Mouse (Mus musculus) adrenal gland, postnatal 14 days (tissue): ENCODE data around the gene Tmprss12. TPM values are rescaled to one million over a fixed set of nuclear protein-coding genes. Genes with fewer than 3 reads are reported as not detected.
"Not testable (repeated sequence)": the region's sequence is repeated elsewhere in the genome, so short reads cannot be mapped to it uniquely, and the experiment has no call there.

Experiments
- DNase-seq: peaks from one replicate; pipeline ENCODE4 v3.0.0; 2021; ENCODE audit warnings: mixed read lengths
- long read RNA-seq, 2 experiments: library from polyadenylated mRNA; stranded (forward); transcript quantifications; one replicate each; pipeline ENCODE4 v2.0.0; 2021
- total RNA-seq: library from RNA; stranded (reverse); gene quantifications from 2 replicates; pipeline ENCODE4 v1.2.3, GENCODE M21; 2021

The Tmprss12 gene
- total RNA-seq, result not detected in 2 replicates
- long read RNA-seq, experiment 1, result 0 reads
- long read RNA-seq, experiment 2, result 0 reads

DNA sequence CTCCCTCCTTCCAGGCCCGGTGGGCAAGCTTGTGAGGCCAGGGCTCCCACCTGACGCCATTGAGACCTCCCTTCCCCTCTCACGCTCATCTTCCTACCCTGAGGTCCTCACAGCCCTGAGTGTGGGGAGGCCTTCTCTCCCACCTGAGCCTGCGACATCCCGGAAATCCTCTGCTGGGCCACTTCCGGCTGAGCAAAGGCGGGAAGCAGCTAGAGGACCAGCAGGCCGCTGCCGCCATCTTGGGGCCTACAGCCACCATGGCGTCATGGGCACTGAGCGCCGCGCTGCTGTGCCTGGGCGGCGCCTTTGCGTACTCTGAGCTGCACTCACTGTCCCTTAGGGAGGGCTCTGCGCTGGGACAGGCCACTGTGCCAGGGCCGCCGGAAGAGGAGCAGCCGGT, at the start of gene Tmprss12:
TSS of gene Tmprss12 (plus strand) at position 212 of the 400 bp plus-strand sequence.
- DNase-seq, result no peak

DNA sequence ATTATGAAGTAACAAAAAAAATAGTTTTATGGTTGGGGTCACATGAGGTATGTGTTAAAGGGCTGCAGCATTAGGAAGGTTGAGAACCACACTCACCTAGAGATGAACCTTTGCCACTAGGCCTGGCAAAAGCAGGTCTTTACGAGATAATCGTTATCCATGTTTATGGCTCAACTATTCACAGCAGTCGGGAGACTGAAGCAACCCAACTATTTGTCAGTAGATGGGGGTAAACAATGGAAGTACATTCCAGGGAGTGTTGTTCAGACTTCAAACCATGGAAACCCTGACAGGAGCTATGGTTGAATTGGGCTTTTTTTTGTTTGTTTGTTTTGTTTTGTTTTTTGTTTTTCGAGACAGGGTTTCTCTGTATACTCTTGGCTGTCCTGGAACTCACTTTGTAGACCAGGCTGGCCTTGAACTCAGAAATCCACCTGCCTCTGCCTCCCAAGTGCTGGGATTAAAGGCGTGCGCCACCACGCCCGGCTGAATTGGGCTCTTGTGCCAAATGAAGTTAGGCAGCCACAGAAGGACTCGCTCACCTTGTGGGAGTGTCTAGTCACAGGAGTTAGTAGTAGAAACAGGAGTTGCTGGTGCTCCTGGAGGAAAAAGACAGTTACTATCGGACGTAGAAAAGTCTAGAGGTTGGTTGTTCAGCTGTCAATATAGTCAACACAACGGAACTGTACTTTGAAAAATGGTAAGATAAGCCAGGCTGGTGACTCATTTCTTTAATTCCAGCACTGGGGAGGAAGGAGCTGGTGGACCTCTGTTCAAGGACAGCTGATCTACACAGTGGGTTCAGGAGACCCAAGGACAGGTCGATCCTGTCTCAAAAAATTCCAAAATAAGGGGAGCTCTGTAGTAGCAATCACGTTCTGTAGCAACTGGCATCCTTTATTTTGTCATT, 48.8 kb upstream of the Tmprss12 start:
- DNase-seq, result no peak

DNA sequence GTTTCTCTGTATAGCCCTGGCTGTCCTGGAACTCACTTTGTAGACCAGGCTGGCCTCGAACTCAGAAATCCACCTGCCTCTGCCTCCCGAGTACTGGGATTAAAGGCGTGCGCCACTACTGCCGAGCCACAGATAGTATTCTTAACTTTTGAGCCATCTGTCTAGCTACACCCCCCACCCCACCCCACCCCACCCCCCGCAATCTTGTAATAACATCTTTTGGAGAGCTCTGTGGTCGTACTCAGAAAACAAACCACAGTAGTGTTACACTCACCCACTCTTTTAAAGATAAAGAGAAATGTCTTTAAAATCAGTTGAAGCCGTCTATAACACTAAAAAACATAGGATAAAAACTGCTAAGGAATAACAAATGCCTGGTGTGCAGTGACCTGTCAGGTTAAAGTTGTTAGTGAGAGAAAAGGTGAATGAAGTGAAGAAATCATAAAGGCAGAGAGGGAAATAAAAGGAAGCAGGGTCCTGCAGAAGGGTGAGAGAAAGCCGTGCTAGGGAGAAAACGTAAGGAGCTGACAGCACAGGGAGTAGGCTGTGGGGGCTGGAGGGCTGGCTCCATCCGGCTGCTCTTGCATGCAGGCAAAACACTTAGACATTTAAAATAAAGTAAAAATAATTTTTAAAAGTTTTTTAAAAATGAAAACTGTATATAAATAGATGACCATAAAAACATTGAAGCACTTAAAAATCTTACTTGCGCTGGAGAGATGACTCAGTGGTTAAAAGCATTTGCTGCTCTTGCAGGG, 45.2 kb upstream of the Tmprss12 start:
- no peak for DNase-seq

DNA sequence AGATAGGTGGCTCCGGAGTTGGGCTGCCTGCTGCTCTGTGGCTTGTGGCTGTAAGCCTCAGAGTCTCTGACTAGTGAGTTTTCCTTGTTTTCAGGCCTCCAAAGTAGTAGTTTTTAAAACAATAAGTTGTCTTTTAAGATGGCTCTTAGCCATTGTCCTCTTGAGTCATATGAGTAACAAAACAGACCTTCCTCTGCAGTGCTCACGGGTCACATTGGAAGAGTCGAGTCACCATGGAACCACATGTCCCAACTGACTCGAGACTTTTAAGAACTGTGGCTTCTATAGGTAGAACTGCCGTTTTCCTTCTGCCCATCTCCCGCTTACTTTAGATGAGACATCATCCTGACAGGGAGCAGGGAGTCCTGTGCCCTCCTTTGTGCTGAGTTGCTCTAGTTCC, 43.7 kb upstream of the Tmprss12 start:
- no peak for DNase-seq

DNA sequence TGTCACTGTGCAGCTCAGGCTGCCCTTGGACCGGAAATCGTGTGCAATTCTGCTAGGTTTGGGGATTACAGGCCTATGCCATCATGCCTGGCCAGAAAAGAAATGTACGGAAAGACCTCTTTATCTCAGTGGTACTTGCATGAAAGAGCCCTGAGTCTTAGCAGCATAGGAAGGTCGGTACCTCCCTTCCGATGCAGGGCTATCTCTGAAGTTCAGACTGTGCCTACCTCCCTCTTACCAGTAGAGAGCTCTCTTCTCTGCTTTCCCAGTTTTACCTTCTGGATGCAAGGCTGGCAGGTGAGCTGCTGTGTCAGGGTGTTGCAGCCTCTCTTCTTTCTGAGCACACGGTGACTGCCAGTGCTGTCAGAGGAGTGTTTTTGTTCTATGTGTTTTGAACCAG, 38.9 kb upstream of the Tmprss12 start:
- no peak for DNase-seq

DNA sequence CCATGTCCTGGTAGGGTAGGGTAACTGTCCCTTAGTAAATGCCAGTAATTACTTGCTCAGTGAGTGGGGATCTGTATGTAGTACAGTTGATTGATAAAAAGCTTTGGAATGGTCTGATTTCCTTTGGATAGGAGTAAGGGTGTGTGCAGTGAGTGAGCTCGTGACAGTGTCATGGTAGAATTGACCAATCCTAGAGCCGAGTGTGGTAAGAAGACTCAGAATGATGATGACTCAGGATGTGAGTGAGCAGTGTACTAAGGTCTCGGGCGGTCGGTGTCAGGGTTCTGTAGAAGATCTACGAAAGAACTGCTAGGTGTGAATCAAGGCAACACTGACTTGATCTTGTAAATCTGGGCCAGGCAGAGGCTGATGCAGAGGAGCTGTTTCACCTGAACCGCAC, 34.7 kb upstream of the Tmprss12 start:
- DNase-seq, result peak; percentile 31

DNA sequence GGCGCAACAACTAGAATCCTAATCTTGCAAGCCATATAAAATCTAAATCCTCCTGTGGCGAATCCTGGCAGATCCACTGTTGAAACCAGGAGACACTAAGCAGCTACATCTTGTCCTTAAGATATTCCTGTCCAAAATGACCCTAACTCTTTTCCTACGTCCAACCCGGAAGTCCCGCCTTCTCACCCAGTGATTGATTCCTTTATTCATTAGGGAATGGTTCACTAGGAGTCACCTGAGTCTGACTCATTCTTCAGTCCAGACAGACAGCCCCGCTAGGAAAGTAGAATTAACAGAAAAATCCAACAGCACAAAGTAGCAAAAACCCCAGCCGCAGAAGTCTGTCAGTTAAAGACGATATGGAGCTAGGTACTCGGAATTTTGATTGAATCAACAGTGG, 33.3 kb upstream of the Tmprss12 start:
- DNase-seq, result no peak

DNA sequence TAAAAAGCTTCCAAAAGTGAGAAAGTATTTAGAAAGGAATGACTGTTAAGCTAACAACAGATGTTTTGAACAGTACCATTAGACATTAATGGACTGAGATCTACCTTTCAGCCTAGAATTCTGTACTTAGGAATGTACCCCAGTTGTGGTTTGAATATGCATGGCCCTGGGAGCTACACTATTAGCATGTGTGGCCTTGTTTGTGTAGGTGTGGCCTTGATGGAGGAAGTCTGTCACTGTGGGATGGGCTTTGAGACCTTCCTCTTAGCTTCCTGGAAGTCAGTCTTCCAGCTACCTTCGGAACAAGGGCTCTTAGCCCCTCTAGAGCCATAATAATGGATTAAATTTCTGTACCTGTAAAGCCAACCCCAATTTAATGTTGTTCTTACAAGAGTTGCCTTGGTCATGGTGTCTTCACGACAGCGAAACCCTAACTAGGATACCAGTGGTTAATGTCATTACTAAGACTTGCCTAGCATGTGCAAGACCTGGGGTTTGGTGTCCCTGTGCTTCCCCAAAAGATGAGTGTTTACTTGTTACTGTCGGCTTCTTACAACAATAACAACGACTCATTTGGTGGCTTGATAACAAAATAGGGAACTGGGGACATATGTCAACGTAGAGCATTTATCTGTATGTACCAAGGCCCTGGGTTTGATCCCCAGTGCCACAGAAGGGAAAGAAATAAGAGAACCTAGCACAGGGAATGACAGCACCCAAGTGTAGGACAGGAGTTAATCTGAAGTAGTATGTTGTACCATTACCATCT, 31.8 kb upstream of the Tmprss12 start:
- DNase-seq, result no peak

DNA sequence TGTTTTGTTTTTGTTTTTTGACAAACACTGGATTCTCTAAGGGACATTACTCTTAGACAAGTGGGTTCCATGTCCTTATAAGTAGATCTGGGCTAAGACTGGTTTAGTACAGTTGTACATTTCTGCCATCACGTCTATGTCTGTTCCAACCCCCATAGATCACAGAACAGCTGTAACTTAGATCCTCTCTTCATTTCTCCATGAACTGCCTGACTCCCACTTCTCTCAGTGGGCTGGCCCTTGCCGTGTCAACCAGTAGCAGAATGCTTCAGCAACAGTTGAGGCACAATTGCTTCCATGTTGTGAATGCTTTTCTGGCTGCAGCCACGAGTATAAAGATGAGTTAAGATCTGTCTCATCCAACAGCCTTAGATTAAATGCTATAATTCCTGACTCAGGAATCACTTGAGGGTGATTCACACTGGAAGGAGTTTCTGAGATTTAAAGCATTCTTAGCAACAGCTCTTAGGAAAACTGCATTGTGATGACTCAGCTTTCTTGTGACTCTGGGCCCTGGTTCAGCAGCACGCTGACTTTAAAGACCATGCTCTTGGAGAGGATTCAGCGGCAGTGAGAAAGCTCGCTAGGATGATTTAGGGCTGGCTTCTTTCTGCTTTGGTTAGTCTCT, 29.4 kb upstream of the Tmprss12 start:
- no peak for DNase-seq

DNA sequence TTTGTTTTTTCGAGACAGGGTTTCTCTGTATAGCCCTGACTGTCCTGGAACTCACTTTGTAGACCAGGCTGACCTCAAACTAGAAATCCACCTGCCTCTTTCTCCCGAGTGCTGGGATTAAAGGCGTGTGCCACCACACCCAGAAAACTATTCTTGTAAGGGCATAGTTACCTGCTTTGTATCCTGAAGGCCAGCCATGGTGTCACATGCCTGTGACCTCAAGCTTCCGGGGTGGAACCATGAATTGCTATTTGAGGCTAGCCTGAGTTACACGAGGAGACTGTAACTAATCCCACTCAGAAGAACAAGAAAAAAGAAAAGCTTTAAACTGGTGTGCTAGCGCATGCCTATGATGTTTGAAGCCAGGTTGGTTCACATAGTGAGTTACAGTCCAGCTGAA, 24.3 kb upstream of the Tmprss12 start:
- DNase-seq, result no peak

DNA sequence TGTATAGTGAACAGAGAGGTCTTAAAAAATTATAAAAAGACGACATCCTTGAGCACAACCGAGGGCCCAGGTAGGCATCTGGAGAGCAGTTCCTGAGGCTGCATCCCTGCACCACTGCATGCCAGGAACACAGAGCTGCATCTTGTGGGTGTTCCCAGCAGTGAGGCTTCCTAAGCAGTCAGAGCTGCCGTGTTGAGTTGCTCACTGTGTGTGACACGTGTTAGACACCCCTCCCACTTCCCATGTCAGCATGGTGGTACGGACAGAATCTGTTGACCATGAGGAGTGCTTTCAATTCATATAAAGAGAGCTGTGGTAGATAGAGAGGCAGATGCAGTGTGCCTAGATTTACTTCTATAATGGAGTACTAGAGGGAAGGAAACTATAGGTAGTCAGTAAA, 23.3 kb upstream of the Tmprss12 start:
- DNase-seq, result no peak

DNA sequence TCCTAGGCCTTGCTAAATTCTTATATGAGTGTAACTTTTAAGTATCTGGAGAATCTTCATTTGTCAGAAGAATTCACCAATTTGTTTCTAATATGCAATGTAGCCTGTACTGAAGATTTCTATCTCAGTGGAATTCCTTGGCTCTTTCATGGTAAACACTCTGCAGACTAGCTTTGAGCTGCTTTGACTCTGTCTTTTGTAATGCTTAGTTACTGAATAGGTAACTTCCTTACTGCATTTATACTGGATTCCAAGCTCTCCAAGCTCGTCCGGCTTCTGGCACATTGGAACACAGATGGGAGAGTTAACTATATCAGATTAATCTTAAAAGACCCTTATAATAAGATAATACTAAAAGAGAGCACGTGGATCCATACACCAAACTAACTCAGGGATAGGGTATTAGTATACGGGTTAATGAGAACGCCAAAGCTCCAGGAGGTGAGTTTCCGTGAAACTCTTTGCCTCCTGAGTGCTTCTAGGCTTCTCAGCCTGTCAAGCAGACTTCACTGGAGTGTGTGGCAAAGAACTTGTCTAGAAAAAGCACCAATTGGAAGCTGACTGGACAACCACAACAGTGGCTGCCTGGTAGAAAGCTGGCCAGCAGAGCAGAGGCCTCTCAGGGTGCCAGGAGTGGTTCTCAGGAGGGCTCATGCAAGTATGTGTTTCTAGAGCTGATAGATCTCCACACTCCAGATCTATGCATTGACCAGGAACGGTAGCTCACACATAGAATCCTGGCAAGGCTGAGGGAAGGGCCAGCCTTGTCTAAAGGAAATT, 21.8 kb upstream of the Tmprss12 start:
- no peak for DNase-seq

DNA sequence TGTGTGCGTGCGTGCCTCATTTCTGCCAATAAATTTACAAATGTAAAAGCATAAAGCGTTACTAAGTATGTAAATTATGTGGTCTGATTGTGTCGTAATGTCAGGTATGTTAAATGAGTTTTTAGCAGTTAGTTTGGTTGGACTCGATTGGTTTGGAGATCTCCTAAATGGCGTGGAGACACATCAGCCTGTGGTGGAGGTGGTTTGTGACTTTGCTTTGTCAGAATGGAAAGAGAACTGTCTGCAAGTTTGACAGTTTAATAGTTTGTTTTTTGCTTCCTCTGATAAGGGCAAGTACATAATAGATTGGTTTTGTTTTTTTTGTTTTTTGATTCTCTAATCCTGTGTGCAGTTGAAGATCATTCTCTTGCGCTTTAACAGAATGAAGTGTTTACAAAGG, 20.3 kb upstream of the Tmprss12 start:
- not testable (repeated sequence) for DNase-seq

DNA sequence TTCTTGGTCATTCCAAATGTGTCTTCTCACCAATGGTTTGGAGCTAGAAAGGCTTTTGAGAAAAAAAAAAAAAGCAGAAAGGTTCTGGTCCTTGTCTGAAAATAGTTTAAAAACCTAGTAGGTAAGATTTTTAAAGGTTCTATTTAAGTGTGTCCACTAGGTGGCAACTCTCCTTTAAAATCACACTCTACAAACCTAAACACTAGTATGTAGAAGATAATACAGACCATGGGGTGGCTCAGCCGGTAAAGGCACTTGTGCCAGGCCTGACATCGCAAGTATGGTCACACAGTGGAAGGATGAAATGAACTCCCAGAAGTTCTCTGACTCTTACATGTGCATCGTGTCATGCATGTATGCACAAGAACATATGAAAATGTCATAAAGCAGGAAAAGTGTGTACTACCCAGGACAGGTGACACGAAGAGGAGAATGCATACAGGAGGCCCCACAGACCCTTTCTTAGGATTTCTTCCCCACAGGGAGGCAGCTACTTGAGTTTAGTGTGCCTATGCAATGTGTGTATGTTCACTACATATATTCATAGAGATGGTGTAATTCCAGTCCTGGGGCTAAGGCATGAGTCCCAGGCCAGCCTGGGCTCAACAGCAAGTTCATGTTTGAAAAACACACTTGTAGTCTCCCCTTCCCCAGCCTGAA, 17.3 kb upstream of the Tmprss12 start:
- DNase-seq, result peak; percentile 16

DNA sequence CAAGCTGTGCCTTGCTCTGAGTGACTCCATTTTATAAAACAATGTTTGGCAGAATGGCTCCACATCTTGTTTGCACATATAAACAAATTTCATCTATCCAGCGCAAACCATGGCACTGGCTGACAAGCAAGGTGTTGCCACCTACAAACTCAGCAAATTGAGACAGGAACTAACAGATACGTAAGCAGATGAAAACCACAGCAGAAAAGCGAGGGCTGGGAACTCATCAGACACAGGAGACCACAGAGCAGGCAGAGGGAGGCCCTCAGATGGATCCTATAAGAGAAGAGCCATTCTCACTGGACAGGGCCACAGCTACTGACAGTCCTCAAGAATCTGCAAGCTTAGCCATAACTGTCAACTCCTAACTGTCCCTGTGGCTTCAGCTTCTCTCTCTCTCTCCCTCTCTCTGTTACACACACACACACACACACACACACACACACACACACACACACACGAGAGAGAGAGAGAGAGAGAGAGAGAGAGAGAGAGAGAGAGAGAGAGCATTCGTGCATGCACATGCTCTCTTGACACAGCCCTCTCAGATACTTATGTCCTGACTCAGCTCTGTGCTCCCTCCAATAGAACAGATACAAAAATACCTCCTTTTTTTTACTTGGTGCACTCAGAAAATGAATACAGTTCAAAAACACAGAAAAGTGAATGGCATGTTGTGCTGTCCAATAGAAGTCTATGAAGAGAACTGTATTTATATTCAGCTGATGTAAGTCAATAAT, 14.9 kb upstream of the Tmprss12 start:
- no peak for DNase-seq

DNA sequence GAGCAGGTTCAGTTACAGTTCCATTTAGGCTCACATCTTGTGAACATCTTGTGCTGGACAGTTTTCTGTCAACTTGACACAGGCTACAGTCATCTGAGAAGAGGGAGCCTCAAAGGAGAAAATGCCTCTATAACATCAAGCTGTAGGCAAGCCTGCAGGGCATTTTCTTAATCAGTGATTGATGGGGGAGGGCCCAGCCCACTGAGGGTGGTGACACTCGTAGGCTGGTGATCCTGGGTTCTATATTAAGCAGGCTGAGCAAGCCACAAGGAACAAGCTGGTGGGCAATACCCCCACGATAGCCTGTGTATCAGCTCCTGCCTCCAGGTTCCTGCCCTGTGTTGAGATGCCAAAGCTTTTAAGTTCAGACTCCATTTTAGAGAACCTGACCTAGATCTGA, 11.7 kb upstream of the Tmprss12 start:
- DNase-seq, result no peak

DNA sequence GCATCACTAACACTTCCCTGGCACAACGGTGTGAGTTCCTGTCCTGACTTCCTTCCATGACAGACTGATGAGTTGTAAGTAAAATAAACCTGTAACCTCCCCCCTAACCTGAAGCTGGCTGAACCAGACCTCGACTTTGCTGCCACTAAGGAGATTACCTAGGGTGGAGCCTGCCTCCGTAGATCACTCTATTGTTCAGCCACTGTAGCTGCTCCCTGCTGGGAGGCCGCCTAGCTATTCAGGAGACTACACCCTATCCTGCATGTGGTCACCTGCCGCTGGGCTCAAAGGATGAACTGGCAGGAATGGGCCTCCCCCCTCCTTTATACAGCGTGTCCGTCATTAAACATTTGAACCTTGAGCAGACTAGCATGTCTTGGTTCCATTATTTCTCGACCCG, 10.9 kb upstream of the Tmprss12 start:
- DNase-seq, result no peak

DNA sequence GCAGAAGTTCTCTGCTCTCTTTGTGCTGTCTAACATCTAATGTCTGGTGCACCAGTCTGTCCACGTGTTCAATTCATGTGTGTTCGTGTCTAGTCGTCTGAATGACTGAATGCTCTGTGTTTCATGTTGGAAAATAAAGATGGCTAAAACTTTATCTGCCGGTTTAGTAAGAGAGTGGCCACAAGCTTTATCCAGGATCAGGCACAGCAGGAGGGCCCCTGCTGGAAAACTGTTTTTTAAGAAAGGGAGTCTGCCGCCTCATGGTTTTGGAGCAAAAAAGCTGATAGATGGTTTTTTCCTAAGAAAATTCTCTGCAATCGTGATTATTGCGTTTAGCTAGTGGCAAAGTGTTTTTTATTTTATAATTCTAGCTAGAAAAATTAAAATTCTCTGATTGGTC, 10.0 kb upstream of the Tmprss12 start:
- not testable (repeated sequence) for DNase-seq

DNA sequence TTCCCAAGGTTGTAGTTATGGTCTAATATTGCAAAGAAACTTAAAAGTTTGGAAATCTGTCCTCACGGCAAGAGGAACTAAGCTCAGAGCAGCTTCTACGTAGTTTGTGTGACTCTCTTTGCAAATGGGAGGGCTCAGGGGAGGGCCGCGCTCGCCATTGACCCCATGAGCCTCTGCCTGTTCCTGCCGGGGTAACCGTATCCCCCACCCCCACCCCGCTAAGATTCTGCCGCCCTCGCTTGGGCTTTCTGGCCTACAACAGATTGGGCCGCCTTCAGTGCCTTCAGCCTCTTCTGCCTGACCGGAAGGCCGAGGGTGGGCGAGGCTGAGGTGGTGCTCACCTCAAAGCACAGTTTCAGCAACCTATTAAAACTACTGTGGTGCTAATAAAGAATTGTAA, 9.2 kb upstream of the Tmprss12 start:
- no peak for DNase-seq

DNA sequence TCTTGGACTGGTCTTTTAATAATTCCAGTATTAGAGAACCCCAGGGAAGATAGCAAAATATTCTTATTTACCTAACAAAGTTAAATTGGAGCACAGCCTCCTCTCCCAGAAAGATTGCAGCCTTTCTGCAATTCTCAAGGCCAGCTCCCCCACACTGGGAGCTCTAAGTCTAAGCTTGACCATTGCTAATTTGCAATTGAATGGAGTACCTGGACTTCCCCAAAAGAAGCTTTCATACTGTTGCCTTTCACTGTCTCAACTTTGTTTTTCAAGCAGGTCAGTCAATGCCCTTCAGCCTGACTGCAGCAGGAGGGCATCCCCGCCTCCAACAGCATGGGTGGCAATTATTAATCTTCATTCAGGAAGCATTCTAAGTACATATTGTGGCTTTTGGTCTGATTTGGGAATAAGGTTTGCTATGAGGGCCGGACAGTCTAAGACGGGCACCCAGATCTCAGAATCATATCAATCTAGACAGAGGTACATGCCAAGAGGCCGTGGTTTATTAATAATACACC, 6.8 kb upstream of the Tmprss12 start:
- not testable (repeated sequence) for DNase-seq
